Mouse (Mus musculus) adrenal gland, adult (tissue): ENCODE measurements around the gene Grsf1.

Source experiments
- DNase-seq, 2 experiments: peaks; one replicate each; pipeline ENCODE4 v3.0.0; 2022 to 2023; ENCODE audit warnings: low spot score in 1 of 2; ENCODE audit not compliant: inconsistent age in 2 of 2

Gene Grsf1

DNA sequence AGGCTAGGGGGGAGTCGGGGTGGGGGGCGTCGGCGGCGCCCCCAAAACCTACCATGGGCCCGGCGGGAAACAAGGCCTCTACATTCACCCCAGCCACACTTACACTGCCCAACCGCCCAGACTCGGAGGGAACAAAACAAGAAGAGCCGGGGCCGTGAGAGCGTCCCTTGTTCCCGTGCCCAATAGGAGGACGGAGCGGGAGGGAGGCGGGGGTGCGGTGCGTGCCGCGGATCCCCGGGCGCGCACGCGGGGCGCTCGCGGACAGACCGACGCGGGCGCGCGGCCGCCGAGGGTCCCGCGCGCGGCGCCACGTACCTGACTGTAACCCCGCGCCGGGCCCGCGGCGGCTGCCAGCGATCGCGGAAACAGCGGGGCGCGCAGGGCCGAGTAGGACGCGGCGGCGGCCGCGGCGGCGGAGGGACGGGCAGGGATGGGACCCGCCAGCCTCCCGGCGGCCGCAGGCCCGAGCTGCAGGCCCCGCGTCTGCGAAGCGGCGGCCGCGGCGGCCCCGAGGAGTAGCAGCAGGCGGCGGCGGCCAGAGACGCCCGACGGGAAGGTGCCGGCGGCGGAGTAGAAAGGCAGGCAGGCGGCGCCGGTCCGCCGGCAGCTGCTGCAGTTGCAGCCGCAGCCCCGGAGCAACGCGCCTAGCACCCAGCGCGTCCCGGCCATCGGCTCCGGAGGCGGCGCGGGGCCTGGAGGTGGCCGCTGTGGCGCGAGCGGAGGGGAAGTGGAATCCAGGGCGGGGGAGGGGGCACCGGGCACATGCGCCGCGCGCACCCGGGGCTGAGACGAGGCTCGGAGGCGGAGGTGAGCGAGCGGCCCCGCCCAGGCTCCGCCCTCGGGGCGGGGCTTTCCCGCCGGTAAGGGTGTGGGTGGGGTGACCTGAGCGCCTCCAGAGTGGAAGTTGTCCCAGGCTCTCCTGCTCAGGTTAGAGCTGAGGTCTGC, at the start of gene Grsf1:
Gene Grsf1, minus strand, starts transcription at position 729 of the 945 bp plus-strand sequence.
- DNase-seq: peak; percentile 95 to 98

DNA sequence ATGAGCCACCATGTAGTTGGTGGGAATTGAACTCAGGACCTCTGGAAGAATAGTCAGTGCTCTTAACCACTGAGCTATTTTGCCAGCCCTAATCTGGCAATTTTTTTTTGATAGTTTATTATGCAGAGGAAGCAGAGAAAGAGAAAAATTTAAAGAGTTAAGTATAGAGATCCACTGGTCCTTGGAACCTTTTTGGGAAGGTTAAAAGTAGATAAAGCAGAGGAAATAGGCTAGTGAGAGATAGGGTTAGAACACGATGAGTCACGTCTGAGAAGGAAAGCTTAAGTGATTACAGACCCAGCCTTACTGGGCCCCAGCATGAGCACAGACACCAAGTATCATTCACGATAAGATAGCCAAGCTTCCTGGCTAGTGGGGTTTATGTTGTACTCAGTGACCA, 48.1 kb upstream of the Grsf1 start:
- DNase-seq: peak; percentile 33 to 65

DNA sequence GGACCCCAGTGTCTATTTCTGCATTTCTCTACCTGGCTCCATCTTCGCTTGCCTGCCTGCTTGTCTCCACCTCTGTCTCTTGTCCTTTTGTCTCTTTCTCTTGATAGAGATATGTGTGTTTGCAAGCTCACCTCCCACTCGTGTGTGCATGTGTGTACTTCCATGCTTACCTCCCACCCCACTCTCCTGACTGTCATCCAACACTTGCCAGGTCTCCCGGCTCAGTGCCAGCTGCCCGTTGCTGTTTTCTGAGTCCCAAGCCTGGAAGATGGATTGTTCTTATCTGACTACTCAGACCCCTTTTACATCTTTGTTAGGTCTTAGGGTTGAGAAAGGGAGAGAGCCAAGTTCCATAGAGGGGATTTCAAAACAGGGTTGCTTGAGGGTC, 46.2 kb upstream of the Grsf1 start:
- peak; percentile 30 to 63 for DNase-seq

DNA sequence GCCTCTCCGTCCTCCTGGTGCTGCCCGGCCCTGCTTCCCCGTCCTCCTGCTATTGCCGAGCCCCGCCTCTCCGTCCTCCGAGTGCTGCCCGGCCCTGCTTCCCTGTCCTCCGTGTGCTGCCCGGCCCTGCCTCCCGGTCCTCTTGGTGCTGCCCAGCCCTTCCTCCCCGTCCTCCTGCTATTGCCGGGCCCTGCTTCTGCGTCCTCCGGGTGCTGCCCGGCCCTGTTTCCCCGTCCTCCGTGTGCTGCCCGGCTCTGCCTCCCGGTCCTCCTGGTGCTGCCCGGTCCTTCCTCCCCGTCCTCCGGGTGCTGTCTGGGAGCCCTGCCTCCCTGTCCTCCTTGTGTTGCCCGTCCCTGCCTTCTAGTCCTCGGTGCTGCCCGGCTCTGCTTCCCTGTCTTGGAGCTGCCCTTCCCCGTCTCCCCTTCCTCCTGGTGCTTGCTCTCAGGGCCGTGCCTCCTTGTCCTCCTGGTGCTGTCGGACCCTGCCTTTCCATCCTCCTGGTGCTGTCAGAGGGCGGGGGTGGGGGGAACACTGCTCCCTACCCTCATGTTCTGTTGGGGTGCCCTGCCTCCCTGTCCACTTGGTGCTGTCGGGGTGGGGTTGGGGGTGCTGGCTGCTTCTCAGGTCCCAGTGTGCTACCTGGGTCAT, 45.7 kb upstream of the Grsf1 start:
- peak; percentile 59 to 76 for DNase-seq

DNA sequence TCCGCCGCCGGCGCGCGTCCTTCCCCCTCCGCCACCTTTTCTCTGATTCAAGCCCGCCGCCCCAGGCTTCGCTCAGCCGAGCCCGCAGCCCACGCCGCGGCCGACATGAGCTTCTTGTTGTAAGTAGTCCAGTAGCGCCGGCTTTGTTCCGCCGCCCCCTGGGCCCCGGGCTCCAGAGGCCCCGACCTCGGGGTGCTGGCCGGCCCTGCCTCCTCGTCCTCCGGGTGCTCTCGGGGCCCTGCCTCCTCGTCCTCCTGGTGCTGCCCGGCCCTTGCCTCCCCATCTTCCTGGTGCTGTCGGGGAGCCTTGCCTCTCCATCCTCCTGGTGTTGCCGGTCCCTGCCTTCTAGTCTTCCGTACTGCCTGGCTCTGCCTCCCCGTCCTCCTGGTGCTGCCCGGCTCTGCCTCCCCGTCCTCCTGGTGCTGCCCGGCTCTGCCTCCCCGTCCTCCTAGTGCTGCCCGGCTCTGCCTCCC, 45.1 kb upstream of the Grsf1 start:
- DNase-seq: no peak

- DNase-seq: peak; percentile 98 to 99
Measured at GRCm38 (mm10) chr5:88720116-88721002, 44.4 kb upstream of the Grsf1 start, which contains the start of gene Mob1b. Gene Mob1b, plus strand, starts transcription at chr5:88720855.

DNA sequence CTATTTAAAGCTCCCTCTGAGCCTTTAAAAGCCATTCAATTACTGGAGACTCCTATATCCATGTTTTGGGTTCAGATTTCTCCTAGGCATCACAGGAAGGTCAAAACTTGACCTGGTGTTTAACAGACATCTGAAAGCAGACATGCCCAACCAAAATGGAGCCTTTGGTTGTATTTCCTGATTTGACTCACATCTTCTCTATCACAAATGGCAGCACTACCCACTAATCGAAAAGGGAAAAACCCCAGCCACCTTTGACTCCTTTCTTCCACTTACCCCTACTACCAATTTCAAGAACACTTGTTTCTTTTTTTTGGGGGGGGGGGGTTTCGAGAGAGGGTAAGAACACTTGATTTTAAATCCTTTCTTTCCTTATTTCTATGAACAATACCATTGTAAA, 41.0 kb upstream of the Grsf1 start:
- DNase-seq: no peak

- no peak for DNase-seq
Measured at GRCm38 (mm10) chr5:88712328-88712727, 36.4 kb upstream of the Grsf1 start.

- DNase-seq: no peak
Measured at GRCm38 (mm10) chr5:88711618-88712224, 35.8 kb upstream of the Grsf1 start.

GRCm38 (mm10) chr5:88711128-88711527, 35.2 kb upstream of the Grsf1 start:
- DNase-seq: no peak

- no peak for DNase-seq
Measured at GRCm38 (mm10) chr5:88703551-88703950, 27.6 kb upstream of the Grsf1 start.

- no peak for DNase-seq
Measured at GRCm38 (mm10) chr5:88702041-88702440, 26.1 kb upstream of the Grsf1 start.

GRCm38 (mm10) chr5:88699251-88699913, 23.4 kb upstream of the Grsf1 start:
- DNase-seq: no peak

DNA sequence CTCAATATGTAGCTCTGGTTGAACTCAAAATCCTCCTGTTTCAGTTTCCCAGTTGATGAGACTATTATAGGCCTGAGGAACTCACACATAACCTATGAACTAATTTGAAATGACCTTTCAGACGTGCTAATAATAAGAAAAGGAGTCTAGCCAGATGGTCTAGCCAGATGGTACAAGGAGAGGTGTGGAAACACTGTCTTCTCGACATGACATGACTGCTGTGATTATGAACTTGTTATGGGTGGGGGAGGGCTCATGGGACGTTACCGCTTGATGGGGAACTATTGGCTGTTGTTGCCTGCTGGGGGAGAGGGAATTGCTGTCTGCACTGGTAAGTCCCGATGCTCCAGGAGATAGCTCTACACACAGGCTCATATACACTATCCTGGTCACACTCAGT, 21.3 kb upstream of the Grsf1 start:
- no peak for DNase-seq

DNA sequence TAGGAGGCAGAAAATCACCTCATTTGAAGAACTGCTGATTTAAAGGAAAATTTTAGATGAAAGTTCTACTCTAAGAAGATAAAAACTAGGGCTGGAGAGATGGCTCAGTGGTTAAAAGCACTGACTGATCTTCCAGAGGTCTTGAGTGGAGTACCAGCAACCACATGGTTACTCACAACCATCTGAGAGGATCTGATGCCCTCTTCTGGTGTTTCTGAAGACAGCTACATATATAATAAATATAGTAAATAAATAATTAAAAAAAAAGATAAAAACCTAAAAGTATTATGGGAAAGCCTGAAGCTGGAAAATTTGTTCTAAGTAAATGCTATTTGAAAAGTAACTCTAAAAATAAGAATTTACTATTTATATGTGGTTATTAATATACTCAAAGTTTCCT, 17.1 kb upstream of the Grsf1 start:
- no peak for DNase-seq

DNA sequence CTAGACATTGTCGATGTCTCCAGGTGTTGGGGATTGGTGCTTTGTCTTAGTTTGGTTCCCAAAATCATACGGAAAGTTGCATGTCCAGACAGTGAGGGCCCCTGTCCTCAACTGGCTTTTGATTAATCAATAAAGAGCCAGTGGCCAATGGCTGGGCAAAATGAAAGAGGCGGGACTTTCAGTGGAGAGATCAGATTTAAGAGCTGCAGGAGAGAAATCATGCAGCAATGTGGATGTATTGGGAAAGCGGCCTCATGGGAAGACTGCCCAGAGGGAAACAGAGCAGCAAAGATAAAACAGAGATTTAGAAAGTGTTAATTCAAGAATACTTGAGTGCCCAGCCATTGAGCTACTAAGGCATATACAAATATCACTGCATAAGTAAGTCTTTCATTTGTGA, 16.6 kb upstream of the Grsf1 start:
- no peak for DNase-seq

- no peak for DNase-seq
Measured at GRCm38 (mm10) chr5:88691506-88692095, 15.6 kb upstream of the Grsf1 start.

GRCm38 (mm10) chr5:88690681-88691505, 14.9 kb upstream of the Grsf1 start:
- no peak for DNase-seq
